Mouse (Mus musculus) MEL-GATA-1-ER (cell line): ENCODE data around the gene Mki67.
"Not testable (repeated sequence)": the region's sequence is repeated elsewhere in the genome, so short reads cannot be mapped to it uniquely, and the experiment has no call there.

Experiments
- DNase-seq: peaks from one replicate; pipeline ENCODE4 v3.0.0-alpha.2; 2012; ENCODE audit warnings: low read depth; ENCODE audit errors: extremely low read depth

Mki67 gene

DNA sequence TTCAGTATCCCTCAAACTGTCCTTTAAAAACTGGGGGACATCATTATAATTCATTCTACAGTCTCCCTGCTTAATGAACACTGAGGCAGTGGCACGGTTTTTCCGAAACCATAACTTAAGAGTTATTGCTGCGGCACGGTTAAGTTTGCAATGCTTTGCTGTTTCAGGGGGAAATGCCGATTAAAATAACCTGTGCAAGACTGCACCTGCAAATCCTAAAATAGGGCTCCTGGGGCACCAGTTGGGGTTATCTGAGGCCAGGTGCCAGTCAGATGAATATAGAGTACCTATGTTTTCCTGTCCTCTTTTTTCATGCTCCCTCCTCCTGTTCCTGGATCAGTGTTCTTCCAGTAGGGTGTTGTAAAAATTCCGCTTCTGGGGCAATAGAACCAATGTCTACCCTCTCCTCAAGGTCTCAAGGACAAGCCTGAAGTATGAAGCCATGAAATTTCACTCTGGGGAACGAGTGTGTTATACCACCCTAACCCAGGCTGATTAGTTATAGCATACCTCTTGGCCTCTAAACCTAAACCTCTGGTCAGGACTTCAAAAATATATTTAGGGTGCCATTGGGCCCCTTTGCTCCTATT is 902 bp upstream of the Mki67 start:
- DNase-seq: no peak

DNA sequence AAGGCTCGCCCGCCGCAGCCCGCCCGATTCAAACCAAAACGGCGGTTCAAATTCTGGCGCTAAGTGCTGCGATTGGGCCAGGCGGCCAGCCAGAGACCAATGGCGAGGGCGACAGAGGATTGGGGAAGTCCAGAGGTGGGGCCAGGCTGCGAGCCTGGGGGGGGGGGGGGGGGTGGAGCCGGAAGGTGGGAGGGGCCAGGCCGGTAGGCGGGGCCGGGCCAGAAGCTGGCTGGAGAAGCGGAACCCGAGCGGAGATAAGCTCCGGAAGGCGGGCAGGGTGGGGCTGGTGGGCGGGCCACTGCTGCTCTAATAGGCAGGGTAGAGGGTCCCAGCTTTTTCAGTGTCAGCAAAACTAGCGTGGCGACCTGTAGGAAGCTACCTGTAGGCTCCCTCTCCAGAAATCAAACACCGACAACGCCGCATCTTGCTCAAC is 300 bp upstream of the Mki67 start:
- DNase-seq: peak; percentile 77

DNA sequence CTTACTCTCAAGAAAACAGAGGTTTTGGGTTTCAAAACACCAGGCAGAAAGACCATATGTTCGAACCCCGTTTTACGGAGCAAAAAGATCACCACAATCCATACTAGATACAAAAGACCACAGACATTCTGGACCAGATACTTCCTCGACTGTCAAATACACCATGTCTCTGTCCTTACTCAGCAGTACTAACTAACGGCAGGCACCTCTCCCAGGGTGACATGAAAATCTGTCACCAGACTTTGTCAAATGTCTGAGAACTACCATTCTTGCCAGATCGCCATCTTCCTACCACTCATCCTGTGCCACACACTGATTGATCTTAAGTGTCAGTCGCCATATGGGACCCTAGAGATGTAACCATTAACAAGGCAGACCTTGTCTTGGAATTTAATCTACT is 995 bp downstream of the Mki67 start:
- no peak for DNase-seq

DNA sequence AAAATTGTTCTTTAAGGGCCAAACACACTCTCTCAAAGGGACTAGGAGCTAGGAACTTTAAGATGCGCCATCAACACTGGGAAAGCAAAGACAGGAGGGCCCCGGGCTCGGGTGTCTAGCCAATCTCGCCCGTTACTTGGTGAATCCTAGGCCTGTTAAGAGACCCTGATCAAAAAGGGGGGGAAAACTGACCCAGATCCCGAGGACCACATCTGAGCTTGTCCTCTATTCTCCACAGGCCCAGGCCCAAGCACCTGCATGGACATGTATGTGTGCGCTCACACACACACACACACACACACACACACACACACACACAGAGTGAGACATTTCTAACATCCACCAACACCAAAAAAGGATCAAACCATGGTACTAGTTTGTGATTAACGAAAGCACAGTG is 2.8 kb downstream of the Mki67 start:
- DNase-seq: no peak

DNA sequence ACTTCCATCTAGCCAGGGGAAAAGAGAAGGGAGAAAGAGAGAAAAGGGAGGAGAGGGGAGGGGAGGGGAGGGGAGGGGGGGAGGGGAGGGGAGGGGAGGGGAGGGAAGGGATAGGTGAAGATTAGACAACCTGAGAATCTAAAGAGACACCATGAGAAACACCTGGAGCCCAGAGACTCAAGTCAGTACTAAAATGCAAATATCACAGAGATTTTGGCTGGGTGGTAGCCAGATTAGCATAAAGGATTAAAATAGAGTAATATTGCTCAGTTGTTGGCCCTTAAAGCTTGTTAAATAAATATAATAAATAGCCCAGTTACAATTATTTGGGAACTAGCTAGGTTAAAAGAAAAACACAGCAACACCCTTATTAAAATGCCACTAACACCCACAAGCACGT is 3.6 kb downstream of the Mki67 start:
- no peak for DNase-seq

DNA sequence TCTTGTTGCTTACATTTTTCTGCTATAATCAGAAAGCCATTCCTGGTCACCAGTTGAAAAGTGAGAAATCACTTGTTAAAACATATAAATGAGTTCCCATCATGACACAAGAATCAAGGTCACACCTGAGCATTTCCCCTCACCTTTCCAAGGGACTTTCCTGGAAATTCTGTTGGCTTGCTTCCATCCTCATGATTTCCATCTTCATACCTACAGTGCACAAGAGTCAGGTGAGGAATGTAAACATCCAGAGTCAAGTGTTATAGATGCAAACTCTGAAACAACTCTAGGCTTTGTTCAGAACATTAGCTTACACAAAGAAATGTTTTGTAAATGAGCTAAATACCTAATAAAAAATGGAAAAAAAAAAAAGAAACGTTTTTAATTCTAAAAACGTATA is 5.5 kb downstream of the Mki67 start:
- DNase-seq: no peak

DNA sequence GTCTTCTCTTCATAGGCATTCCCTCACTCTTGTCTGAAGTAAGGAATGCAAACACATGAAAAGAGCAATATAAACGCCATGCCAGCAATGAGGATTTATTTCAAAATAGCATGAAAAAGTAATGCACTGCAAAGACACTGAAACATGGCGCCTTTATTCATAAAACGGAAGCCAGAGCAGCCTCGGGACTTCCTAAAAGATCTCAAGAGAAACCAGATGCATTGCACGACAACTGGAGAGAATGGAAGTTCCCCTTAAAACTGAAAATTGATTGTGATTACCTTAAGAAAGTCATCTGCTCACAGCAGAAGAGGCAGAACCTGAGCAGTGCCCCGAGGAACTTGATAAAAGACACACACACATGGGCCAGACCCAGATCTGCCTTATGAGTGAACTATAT is 10.4 kb downstream of the Mki67 start:
- DNase-seq: no peak

DNA sequence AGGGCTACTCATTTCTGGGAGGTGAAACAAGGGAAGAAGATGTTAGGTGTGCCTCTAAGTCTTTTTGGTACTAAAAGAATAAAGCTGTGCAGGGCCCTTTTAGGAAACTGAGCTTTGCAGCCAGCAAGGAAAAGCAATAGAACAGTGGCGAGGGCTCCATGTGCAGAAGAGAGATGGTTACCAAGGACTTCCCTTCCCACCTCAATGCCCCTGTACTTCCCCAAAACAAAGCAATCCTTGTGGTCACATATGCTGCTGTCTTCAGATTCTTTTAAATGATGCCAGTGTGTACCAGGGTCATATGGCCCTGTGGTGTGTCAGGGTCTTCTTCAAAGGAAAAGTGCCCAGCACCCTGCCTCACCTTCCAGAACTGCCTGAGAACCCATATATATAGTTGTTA is 11.1 kb downstream of the Mki67 start:
- DNase-seq: no peak

DNA sequence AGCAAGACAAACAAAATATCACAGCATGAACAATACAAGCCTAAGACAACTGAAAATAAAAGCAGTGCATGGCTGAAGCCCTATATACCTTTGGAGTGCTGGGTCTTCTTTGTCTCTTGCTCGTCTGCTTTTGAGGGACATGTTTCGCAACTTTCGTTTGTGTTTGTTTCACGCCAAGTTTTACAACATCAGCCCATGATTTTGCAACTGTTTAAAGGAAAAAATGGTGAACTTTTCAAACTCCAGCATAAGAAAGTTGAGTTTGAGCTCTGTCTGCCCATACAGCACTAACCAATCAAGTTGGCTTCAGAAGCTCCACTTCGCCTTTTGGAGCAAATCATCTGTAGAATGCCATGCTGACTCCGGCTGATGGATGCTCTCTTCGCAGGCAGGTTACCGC is 11.9 kb downstream of the Mki67 start:
- DNase-seq: no peak

DNA sequence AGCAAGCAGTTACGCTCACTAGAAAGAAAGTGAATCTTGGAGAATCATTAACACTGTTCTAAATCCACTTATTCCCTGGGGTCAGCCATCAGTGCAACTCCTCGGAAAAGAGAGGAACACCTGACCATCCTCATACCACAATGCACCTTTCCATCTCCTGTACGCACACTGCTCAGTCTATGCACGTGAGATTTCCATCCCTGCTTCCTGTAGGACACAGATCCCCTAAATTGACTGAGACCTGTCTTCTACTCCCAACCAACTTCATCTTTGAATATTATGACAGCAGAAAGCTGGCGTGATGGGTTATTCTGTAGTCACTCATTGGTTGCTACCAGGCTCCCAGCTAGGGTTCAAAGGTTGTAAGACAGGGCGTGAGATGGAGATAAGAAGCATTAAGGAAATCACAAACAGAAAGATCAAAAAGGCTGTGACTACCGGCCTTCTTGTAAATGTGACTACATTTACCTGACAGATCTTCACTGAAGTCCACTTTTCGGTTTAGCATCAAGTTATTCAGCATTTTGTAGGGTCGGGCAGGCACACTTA is 12.5 kb downstream of the Mki67 start:
- no peak for DNase-seq

DNA sequence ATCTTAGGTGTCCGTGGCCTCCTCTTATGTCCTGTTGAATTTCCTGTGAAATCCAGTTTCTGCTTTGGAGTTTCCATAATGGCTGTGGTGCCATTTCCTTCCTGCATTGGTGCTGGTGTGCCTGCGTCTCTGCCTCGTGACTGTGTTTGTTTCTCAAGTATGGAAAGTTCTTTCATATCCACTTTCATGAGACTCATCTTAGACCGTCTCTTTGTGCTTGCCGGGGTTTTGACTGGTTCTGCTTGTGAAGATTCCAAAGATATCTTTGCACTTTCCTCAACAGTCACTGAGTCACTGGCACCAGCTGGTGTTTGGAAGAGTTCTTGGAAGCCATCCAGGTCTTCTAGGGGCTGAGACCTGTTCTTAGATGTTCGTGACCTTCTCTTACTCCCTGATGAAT is 16.8 kb downstream of the Mki67 start:
- not testable (repeated sequence) for DNase-seq

DNA sequence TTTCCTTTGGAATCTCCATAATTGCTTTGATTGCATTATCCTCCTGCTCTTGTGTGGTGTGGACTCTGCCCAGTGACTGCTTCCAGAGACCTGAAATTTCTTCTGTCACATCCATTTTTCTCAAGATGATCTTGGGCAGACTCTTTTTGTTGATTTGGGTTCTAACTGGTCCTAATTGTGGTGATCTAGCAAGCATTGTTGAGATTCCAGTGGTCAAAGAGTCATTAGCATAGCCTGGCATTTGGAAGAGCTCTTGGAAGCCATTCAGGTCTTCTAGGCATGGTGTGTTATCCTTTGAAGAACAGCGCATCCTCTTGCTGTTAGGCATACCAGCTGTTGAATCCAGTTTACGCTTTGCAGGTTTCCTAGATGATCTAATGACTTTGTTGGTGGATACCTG is 17.8 kb downstream of the Mki67 start:
- DNase-seq: no peak

DNA sequence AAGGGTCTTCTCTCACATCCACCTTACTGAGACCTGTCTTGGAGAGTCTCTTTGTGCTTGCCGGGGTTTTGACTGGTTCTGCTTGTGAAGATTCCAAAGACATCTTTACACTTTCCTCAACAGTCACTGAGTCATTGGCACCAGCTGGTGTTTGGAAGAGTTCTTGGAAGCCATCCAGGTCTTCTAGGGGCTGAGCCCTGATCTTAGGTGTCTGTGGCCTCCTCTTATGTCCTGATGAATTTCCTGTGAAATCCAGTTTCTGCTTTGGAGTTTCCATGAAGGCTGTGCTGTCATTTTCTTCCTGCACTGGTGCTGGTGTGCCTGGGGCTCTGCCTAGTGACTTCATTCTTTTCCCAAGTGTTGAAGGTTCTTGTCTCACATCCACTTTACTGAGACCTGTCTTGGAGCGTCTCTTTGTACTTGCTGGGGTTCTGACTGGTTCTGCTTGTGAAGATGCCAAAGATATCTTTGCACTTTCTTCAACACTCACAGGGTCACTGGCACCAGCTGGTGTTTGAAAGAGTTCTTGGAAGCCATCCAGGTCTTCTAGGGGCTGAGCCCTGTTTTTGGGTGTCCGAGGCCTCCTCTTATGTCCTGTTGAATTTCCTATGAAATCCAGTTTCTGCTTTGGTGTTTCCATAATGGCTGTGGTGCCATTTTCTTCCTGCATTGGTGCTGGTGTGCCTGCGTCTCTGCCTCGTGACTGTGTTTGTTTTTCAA is 19.0 kb downstream of the Mki67 start:
- not testable (repeated sequence) for DNase-seq

DNA sequence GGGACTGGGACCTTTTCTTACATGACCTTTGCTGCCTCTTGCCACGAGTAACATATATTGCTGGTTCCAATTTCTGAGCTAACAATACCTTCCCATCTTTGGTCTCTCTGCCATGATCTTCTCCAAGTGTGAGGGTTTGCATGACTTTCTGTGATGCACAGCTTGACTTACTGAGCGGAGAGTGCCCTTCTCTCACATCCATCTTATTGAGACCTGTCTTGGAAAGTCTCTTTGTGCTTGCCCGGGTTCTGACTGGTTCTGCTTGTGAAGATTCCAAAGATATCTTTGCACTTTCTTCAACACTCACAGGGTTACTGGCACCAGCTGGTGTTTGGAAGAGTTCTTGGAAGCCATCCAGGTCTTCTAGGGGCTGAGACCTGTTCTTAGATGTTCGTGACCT is 20.0 kb downstream of the Mki67 start:
- DNase-seq: no peak

DNA sequence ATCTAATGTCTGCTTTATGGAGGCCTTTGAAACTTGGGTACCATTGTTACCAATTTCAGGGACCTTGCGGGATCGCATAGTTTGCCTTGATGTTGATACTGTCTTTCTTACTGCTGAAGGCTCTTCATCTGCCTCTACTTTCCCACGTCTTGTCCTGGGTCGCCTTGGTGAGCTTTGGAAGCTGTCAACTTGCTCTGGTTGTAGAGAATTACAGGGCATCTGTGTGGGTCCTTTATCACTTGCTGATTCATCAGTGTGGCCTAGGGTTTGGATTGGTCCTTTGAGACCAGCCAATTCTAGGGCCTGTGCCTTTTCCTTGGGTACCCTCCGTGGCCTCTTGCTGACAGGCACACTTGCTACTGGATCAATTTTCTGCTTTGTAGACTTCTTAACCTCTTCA is 21.4 kb downstream of the Mki67 start:
- no peak for DNase-seq

DNA sequence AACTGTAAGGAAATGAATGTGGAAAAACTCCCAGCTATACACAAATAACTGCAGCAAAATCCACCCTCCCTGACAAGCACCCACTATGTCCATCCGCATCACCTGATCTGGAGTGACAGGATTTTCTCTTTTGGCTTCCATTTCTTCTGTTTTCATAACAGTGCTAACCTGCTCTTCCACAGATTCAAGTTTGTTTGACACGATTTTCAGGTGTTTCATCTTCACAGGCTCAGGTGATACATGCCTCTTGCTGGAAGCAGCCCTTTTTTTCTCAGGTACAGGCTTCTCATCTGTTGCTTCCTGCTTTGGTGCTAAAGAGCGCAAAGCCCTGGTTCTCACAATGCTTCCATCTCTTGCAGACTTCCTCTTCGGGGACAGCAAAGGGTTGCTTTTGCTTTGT is 22.0 kb downstream of the Mki67 start:
- DNase-seq: no peak

DNA sequence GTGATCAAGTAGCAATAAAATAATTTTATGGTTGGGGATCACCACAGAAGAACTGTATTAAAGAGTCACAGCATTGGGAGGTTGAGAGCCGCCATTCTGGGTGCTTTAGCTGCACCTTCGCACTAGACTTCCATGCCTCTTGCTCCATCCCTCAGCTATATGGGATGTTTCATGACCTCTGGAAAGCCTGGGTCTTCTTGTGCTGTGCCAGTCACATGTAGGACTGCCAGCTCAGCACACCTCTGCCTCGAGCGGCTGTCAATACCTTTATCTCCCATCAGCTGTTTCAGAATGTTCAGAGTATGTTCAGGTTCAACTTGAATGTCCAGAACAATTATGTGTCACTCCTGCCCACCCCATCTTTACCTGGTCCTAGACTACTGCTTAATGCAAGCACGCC is 24.2 kb downstream of the Mki67 start:
- DNase-seq: no peak

DNA sequence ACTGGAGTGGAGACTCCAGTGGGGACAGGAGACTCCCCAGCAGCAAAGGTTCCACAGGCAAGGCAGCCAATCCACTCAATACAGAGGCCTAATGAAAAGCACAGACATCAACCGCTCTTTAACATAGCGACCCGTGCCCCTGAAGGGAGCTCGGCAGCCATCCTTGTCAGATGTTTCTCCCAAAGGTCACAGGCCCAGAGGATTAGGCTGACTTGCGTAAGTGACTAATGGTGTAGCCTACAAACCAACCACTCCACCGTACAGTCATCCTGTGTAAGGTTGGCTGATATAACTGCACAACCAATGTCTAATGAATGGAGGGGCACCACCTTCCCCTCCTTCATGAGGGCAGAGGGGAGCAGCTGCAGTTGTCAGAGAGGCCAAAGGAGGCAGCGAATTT is 26.8 kb downstream of the Mki67 start:
- DNase-seq: no peak

DNA sequence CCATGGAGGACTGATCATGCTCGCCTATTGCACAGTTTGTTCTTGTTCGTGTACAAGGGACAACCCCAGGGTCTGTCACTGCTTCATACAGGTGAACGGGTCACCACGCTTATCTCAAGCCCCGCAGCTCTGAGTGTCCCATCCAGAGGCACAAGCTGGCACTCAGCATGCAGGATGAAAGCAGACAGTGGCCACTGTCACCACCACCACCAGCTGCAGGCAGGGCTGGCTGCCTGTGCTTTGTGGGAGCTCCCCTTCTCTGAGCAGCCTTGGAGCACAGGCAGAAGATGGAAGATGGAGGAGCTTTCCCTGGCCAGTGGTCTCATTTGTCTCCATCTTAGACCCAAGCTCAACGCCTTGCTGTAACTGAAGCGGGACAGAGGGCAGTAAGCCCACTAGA is 31.2 kb downstream of the Mki67 start:
- DNase-seq: no peak

DNA sequence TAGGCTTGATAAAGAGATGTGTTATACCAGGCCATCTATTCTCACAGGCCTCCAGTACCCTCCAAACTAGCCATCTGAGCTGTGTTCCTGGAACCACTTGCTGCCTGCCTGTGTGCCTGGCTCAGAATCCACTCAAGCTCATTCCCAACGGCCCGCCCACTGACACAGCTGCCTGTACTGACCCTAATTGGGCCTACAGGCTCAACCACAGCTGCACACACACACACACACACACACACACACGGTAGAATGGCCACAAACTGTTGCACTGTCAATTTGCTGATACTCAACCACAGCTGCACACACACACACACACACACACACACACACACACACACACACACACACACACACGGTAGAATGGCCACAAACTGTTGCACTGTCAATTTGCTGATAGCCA is 32.1 kb downstream of the Mki67 start:
- DNase-seq: not testable (repeated sequence)

DNA sequence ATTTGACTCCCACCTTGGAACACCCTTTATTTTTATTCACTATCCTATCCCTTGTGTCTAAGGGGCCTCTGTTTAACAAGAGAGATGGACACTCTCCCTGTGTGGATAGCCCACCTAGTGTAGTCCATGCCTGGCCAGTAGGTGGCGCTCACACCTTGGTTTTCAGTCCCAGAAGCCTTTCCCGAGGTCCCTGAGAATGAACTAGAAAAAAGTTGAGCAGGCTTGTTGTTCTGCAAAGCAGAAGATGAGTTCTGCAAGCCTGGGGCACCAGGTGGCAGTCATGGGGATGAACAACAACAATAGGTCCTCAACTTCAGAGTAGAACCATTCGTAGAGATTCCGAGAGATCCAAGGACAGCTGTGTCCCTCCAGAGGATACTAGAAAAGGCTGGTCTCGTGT is 35.8 kb downstream of the Mki67 start:
- DNase-seq: peak; percentile 36

DNA sequence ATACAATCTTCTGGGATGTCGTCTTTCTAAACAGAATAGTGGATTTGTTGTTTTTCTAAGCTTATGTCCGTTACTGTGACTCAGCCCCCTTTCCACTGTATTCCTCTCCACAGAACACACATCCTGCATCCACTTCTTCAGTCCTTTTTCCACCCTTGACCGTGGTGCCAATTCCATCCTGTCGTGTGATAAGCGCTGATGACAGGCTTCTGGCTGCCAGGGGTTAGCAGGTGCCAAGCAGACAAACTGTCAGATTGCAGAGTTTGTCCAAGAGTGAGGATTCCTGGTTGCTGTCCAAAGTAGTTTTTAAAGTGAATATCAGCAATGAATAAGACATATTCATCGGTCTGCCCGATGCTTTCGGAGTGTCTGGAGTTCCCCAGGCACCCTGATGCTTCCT is 39.4 kb downstream of the Mki67 start:
- DNase-seq: no peak

DNA sequence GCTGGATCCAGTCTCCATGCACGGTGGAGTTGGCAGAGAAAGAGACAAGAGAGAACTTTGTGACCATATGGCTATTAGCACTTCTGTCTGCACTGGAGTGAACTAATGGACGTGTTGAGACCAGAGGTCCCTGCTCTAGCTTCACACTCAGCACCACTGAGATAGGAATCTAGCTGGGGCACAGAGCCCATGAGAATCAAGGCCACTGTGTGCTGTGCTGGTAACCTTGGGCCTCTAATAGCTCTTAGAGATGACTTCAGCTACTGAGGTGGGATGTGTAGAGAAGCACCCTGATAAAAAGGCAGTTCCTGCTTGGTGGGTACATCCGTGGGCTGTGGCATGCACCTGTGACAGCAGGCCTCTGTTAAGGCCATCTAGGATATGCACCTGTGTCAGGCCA is 42.6 kb downstream of the Mki67 start:
- no peak for DNase-seq
